Mouse (Mus musculus): ENCODE data around the gene Upb1. TPM values are rescaled to one million over a fixed set of nuclear protein-coding genes. Genes with fewer than 3 reads are reported as not detected.
"Not testable (repeated sequence)": the region's sequence is repeated elsewhere in the genome, so short reads cannot be mapped to it uniquely, and the experiment has no call there.

Gene Upb1
- 1.5 and 3.2 TPM in 2 replicates for polyA plus RNA-seq (2011; ENCODE audit: insufficient read depth, insufficient read length, low replicate concordance, missing spikeins)

DNA sequence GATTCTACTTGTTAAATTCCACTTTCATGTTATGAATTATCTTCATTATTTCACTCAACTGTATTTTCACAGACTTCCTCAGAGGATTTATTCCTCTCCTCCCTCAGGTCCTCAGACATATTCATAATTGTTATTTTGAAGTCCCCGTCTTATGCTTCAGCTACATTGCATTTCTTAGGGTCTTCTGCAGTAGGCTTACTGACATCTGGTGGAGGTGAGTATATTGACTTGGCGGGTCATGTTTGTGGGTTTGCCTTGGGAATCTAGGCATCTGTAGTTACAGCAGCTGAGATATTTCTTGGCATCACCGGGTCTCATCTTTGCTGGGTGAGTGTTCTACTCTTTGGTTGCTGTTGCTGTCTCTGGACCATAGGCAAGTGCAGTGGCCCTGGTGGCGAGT is at the start of gene Upb1:
TSS of gene Upb1 (plus strand) at position 158 of the 400 bp plus-strand sequence.
- no peak within 1 kb of the TSS for H3K4me3 ChIP-seq (replicated peaks; ENCODE audit: control insufficient read depth, low read depth, low read length)
- H3K4me1 ChIP-seq (ENCODE audit: control insufficient read depth, insufficient read depth, low read length) = no peaks in the 10 kb centered on the region
- TF ChIP-seq POLR2A (IDR thresholded peaks at IDR 0.05; ENCODE audit: borderline replicate concordance, control insufficient read depth, low read depth, low read length) (no peak), CTCF (IDR thresholded peaks at IDR 0.05; ENCODE audit: control insufficient read depth, insufficient read depth, low read length) (no peak)
- WGBS = 67% methylated on average over 4 of the region's 4 CpGs
- H3K27ac ChIP-seq (ENCODE audit: control insufficient read depth, insufficient read depth, low read depth, low read length, poor library complexity) = no peak within 1 kb of the TSS

DNA sequence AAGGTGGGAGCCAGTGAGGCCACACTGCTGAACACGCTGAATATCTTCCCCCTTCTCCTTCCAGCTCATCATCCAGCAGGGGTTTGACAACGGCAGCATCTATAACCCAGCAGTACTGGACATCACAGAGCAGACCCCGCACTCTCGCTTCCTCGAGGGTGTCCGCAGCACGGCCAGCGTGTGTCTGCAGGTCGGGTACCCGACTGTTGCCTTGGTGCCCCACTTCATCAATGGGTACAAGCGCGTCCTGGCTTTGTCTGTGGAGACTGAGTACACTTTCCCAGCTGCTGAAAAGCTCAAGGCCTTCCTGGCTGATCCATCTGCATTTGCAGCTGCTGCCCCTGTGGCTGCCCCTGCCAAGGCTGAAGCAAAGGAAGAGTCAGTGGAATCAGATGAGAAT is 48.4 kb upstream of the Upb1 start:
- Histone ChIP-seq H3K4me3 (replicated peaks; ENCODE audit: control insufficient read depth, low read depth, low read length) (no peak overlapping the region), H3K27ac (ENCODE audit: control insufficient read depth, insufficient read depth, low read depth, low read length, poor library complexity) (no peak overlapping the region), H3K4me1 (ENCODE audit: control insufficient read depth, insufficient read depth, low read length) (no peaks in the 10 kb centered on the region; the same call in 1 of the 2 replicates)
- TF ChIP-seq POLR2A (IDR thresholded peaks at IDR 0.05; ENCODE audit: borderline replicate concordance, control insufficient read depth, low read depth, low read length) (no peak), CTCF (IDR thresholded peaks at IDR 0.05; ENCODE audit: control insufficient read depth, insufficient read depth, low read length) (no peak)
- WGBS = 93% methylated on average over 12 of the region's 12 CpGs

DNA sequence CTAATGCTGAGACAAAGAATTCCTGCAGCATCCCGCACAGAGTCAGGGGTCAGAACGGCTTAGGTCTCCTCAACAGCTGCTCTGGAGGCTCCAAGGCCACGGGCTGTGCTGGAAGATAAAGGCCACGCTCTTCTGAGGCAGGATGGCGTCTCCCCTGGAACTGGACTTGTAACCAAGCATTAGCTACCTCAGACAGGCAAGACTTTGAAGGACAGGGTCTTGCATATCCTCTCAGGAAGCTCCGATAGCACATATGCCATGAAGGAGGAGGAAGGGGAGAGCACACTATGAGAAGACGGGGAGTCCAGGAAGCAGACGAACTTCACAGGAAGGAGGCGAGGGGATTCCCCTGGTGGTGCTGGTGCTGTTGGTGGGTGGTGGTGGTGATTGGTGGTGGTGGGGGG is 47.1 kb upstream of the Upb1 start:
- H3K4me1 ChIP-seq (ENCODE audit: control insufficient read depth, insufficient read depth, low read length); H3K4me3 ChIP-seq (replicated peaks; ENCODE audit: control insufficient read depth, low read depth, low read length); H3K27ac ChIP-seq (ENCODE audit: control insufficient read depth, insufficient read depth, low read depth, low read length, poor library complexity): not testable (repeated sequence)
- 41% methylated on average over 9 of the region's 9 CpGs for WGBS

DNA sequence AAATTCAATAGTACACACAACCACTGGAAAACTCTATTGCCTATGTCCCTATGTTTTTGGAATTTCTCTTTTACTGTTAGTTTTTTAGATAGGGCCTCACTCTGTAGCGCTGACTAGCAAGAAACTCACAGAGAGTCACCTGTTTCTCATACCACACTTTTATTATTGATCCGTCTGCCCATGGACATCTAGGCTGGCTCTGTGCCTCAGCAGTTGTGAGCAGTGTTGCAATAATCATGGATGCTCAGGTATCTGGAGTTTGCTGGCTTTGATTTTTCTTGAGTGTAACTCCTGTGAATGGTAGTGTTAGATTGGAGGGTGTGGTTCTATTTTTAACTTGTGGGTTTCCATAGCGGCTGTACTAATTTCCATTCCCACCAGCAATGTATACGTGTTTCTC is 45.6 kb upstream of the Upb1 start:
- WGBS = 55% methylated on average over 4 of the region's 4 CpGs
- TF ChIP-seq POLR2A (IDR thresholded peaks at IDR 0.05; ENCODE audit: borderline replicate concordance, control insufficient read depth, low read depth, low read length) (no peak), CTCF (IDR thresholded peaks at IDR 0.05; ENCODE audit: control insufficient read depth, insufficient read depth, low read length) (no peak)

DNA sequence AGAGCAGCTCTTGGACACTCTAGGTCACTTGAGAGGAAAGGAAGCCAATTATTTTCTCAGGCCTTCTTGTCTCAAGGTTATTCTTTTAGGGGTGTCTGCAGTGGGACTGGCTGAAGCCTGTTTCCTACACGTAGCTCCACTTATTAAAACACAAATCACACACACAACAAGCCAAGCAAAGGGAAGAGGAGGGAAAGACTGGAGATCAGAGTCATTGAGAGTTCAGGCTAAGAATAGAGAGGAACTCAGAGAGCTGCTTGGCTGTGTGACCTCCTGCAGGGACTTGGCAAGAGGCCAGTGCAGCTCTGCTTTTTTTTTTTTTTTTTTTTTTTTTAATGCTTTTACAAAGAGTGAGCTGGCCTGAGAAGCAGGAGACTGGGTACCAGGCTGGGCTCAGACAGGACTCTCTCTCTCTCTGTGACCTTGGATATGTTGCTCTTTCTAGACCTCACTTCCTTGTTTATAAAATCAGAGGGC is 36.7 kb upstream of the Upb1 start:
- H3K4me3 ChIP-seq (replicated peaks; ENCODE audit: control insufficient read depth, low read depth, low read length); H3K4me1 ChIP-seq (ENCODE audit: control insufficient read depth, insufficient read depth, low read length); H3K27ac ChIP-seq (ENCODE audit: control insufficient read depth, insufficient read depth, low read depth, low read length, poor library complexity): not testable (repeated sequence)
- WGBS = 19% methylated on average over 1 of the region's 1 CpGs

More for the DNA sequence above, 45.6 kb upstream of the Upb1 start:
- H3K4me1 ChIP-seq (ENCODE audit: control insufficient read depth, insufficient read depth, low read length) = no peaks in the 10 kb centered on the region; the same call in 1 of the 2 replicates
- no peak overlapping the region for H3K4me3 ChIP-seq (replicated peaks; ENCODE audit: control insufficient read depth, low read depth, low read length)
- no peak overlapping the region for H3K27ac ChIP-seq (ENCODE audit: control insufficient read depth, insufficient read depth, low read depth, low read length, poor library complexity)

DNA sequence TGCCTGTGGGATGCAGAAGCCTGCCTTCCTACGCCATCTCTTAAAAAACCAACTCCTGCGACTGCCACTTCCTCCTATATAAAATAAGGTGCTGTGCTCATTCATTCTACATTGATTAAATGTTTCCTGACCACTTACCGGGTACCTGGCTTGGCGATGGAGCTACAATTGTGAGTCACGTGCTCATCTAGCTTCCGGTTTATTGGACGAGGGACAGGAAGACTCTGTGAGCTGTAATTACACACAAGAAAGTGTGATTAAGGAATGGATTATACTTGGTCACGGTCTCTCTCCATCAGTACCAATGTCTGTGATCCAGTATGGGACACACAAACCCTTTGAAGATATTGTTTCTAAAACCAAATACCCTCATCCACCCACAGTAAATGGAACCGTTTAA is 36.1 kb upstream of the Upb1 start:
- WGBS = 21% methylated on average over 9 of the region's 9 CpGs
- no peak overlapping the region for H3K4me3 ChIP-seq (replicated peaks; ENCODE audit: control insufficient read depth, low read depth, low read length)
- no peak for TF ChIP-seq POLR2A (IDR thresholded peaks at IDR 0.05; ENCODE audit: borderline replicate concordance, control insufficient read depth, low read depth, low read length)
- no peak for TF ChIP-seq CTCF (IDR thresholded peaks at IDR 0.05; ENCODE audit: control insufficient read depth, insufficient read depth, low read length)
- no peak overlapping the region for H3K27ac ChIP-seq (ENCODE audit: control insufficient read depth, insufficient read depth, low read depth, low read length, poor library complexity)
- H3K4me1 ChIP-seq (ENCODE audit: control insufficient read depth, insufficient read depth, low read length) = no peaks in the 10 kb centered on the region

DNA sequence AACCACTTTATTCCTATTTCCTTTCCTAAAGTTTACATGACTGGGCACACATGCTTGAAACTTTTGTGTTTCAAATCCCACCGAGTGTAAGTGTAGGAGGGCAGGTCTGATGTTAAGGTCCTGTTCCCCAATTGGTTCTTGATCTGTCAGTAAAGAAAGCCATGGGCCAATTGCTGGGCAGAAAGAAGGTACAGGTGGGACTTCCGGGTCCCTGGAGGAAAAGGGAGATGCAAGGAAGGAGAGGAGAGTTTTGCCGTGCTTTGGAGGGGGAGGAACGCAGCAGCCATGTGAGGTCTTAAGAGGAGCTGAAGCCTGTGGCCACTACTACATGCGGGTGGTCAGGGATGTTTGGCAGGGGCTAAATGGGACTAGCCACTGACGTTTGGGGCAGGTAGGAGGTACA is 35.7 kb upstream of the Upb1 start:
- Histone ChIP-seq H3K4me3 (replicated peaks; ENCODE audit: control insufficient read depth, low read depth, low read length) (peak overlapping the region; percentile 44), H3K4me1 (ENCODE audit: control insufficient read depth, insufficient read depth, low read length) (no peaks in the 10 kb centered on the region), H3K27ac (ENCODE audit: control insufficient read depth, insufficient read depth, low read depth, low read length, poor library complexity) (no peak overlapping the region)
- TF ChIP-seq CTCF (IDR thresholded peaks at IDR 0.05; ENCODE audit: control insufficient read depth, insufficient read depth, low read length) (no peak), POLR2A (IDR thresholded peaks at IDR 0.05; ENCODE audit: borderline replicate concordance, control insufficient read depth, low read depth, low read length) (no peak)
- whole genome bisulfite sequencing = 39% methylated on average over 6 of the region's 6 CpGs

DNA sequence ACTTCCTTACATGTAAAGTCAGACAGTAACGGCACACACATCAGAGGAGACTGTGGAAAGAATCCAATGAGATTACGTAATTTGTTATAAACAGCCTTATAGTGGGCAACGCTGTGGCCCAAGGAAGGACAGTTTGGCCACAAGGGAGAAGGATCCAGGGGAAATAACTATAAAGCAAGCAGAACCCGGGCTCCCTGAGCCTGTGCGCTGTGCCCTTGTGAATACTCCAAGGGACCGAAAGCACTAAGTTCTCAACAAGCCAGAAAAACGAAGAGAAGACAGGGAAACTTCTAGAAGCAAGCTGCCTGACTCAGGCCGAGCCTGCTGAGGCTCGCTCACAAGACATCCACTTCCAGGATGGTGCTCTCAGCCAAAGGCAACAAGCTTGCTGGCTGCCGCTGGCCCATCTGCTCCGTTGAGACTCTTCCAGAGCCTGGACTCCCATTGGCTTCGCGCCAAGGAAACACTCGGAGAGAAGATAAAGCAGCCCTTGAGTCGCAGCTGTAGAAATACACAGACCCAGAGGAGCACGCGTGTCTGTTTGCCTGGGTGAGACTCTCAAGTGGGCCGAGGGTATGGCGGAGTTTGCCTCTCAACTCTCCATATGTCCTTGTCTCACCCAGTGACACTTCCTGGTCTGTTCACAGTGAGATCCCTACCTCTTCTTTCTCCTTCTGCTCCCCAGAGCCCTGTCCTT is 27.1 kb upstream of the Upb1 start:
- WGBS = 58% methylated on average over 15 of the region's 19 CpGs
- H3K27ac ChIP-seq (ENCODE audit: control insufficient read depth, insufficient read depth, low read depth, low read length, poor library complexity); H3K4me3 ChIP-seq (replicated peaks; ENCODE audit: control insufficient read depth, low read depth, low read length); H3K4me1 ChIP-seq (ENCODE audit: control insufficient read depth, insufficient read depth, low read length): not testable (repeated sequence)

DNA sequence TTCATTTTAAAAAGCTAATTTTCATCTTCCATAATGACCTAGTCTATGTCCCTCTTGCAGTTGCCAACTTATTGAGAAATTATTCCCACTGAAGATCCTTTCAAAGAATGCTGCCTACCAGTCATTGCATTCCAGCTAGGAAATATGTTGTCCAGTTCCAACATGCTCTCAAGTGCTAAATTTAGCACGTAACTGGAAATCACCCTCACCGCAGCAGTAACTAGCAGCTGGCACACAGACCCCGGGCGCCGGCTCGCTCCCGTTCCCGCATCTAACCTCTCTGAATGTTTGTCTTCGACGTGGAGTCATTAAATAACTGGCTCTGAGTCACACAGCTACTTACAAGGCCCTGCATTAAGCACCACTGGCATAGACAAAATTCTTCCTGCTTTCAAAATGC is 22.2 kb upstream of the Upb1 start:
- 86% methylated on average over 10 of the region's 10 CpGs for WGBS
- Histone ChIP-seq H3K4me1 (ENCODE audit: control insufficient read depth, insufficient read depth, low read length) (no peaks in the 10 kb centered on the region), H3K4me3 (replicated peaks; ENCODE audit: control insufficient read depth, low read depth, low read length) (no peak overlapping the region), H3K27ac (ENCODE audit: control insufficient read depth, insufficient read depth, low read depth, low read length, poor library complexity) (no peak overlapping the region)
- TF ChIP-seq CTCF (IDR thresholded peaks at IDR 0.05; ENCODE audit: control insufficient read depth, insufficient read depth, low read length) = no peak
- TF ChIP-seq POLR2A (IDR thresholded peaks at IDR 0.05; ENCODE audit: borderline replicate concordance, control insufficient read depth, low read depth, low read length) = no peak
